Mouse (Mus musculus) monocyte, adult 5-6 weeks (primary cell): ENCODE measurements around the gene Pdp2. TPM values are rescaled to one million over a fixed set of nuclear protein-coding genes. Genes with fewer than 3 reads are reported as not detected.
"Not testable (repeated sequence)": the region's sequence is repeated elsewhere in the genome, so short reads cannot be mapped to it uniquely, and the experiment has no call there.

Source experiments
- ATAC-seq: fragments of 153-309, 156-312 bp; replicated peaks from 2 replicates; pipeline ENCODE4 v1.8.0; 2017; ENCODE audit warnings: mild to moderate bottlenecking; ENCODE audit not compliant: low TSS enrichment, insufficient number of reproducible peaks, severe bottlenecking, poor library complexity, low FRiP score
- total RNA-seq: library from RNA; stranded (forward); fragments of 200-1000, 200-491, 200-594 nt; gene quantifications from 3 replicates; pipeline ENCODE4 v1.2.3, GENCODE M21; 2017

Pdp2 gene
- total RNA-seq, 1 experiment from 2014 or later, result 5.0 TPM

DNA sequence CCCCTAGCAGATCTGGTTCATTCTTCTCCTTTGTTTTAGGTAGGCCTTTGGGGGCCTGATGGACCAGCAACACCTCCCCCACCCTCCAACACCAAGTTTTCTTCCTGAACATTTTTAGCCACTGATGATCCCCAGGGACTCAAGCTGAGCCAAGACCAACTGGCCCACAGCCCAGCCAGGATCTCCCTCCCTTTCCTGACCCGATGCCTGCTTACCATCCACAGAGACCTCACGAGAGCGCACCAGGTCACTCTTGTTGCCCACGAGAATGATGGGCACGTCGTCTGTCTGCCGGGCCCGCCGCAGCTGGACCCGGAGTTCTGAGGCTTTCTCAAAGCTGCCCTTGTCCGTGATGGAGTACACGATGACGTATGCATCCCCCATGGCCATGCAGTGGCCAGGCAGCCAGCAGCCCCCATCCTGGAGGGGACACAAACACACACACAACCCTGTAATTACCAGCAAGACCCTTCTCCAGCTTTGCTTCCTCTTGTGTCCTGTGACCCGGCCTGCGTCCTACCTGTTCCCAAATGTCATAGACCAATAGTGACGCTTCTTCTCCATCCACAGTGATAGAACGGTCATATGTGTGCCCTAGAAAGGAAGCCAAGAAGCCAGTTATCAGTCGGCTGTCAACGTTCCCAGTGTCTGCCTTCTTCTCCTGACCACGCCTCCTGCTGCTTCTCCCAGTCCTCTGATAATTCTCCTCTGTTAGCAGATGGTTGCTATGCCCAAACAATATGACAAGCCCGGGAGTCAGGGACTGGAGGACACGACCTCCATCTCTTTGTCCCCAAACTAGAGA is 38.3 kb downstream of the Pdp2 start:
- ATAC-seq, result no peak

DNA sequence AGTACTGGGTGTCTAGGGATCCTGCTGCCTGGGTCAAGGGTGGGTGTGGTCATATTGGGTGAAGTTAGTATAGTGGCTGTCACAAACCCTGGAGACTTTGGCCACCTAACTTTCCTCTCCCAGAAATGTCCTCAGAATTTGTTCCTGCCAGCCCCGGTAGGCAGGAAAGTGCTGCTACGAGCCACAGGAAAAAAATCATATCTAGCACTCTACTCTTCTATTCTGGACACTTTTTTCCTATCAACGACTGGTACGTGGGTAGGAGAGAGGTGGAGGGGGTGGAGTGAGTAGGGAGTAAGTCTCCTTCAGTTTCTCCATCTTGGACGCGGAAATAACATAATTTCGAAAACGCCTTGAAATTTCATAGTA is 38.8 kb downstream of the Pdp2 start:
- no peak for ATAC-seq

DNA sequence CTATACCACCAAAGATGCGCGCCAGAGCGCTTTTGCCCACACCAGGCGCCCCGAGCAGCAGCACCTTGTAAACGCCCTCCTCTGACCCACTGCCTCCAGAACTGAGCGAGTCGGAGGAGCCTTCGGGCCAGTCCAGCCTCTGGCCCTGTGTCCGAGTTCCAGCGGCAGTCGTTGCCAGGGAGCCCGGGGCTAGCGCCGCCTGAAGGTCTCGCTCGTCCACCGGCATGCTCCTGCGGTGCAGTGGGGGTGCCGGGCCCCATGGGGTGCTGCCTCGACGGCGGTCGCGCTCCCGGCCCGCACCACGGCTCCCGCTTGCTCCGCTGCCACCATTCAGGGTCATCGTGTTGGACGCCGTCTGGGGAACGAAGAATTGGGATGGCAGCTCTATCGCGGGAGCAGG is 39.3 kb downstream of the Pdp2 start:
- 0 out of 2 replicates have a peak, but pooled peaks have one; percentile 11 for ATAC-seq

DNA sequence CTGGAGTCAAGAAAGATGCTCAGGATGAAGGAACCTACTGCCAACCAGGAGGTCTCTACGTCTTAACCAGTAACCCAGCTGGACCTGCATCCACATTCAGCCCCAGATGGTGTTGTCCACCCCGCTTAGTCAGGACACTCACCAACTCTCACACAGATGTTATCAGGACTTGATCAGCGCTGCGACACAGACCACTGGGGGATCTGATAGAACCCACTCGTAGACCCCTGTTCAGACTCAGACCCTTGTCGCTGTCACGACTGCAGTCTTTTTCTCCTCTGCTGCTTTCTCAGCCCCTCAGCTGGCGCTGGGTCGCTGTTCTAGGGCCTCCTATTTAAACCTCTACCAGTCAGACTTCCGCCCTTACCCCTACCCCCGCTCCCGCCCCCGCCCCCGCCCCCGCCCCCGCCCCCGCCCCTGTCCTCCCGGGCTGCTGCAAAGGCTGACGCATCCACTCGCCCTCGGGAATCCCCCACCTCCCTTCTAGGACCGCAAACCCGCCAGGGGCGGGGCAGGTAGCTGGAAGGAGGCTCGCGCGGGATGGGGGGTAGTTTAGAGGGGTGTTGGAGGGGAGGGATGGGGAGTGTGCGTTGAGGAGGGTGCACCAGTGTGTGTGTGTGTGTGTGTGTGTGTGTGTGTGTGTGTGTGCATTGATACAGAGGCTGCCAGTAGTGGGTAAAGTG is 39.9 kb downstream of the Pdp2 start, which contains the start of gene Rrad:
TSS of gene Rrad (minus strand) at position 347 of the 683 bp plus-strand sequence.
- peak; percentile 62; the same call in 1 of the 2 replicates for ATAC-seq

DNA sequence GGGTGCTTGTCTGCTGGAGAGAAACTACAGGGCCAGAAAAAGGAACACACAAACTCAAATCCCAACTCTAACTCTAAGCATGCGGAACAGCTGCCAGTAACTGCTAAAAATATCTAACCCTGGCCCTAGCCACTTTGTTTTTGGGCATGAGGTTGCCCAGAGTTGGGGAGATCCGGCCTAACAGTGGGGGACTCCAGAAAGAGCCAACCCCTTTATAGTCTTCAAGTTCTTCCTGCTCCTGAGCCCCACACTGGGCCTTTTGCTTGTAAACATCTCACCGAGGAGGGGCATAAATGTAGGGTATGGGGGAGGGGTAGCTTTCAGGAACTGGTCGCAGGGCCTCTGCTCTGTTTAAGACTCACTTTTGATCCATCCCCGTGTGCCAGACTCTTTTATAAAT is 40.7 kb downstream of the Pdp2 start:
- no peak for ATAC-seq

DNA sequence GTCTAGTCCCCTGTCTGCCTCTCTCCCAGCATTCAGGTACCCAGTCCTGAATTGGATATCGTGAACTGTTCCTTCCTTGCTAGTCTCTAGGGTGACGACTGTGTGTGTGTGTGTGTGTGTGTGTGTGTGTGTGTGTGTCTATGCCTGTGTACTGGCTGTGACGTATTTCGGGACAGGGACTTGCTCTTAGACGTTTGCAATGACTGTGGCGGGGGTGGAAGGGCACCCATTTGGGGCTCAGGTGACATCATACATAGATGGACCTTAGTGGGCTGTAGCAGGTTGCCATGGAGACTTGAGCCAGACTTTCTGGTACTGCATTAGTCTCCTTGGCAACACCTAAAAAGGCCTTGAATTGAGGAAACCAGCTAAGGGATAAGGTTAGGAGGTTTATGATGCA is 41.2 kb downstream of the Pdp2 start:
- no peak for ATAC-seq

DNA sequence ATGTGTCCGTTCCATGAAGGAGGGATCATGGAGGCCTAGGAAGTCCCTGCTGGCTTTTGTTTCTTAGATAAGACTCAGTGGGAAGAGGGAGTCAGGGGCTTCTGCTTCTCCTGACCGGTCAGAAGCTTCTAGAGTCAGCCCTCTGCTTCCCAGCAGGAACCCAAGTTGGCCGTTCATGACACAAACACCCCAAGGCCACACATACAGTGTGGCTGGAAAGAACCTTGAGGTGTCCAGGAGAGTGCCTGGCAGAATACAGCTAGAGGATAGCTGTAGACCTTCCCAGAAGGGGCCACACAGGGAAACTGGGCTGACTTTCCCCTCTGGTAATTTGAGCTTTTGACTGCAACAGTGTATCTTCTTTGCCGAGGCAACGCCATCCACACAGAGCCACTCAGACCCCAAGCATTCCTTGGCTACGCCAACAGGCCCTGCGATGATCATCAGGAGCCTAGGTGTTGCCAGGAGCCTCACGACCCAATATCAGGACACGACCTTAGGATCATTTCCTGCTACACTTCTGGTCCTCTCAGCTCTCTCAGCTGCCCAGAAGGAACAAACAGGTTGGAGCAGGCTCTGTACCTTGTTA is 42.0 kb downstream of the Pdp2 start:
- no peak for ATAC-seq

DNA sequence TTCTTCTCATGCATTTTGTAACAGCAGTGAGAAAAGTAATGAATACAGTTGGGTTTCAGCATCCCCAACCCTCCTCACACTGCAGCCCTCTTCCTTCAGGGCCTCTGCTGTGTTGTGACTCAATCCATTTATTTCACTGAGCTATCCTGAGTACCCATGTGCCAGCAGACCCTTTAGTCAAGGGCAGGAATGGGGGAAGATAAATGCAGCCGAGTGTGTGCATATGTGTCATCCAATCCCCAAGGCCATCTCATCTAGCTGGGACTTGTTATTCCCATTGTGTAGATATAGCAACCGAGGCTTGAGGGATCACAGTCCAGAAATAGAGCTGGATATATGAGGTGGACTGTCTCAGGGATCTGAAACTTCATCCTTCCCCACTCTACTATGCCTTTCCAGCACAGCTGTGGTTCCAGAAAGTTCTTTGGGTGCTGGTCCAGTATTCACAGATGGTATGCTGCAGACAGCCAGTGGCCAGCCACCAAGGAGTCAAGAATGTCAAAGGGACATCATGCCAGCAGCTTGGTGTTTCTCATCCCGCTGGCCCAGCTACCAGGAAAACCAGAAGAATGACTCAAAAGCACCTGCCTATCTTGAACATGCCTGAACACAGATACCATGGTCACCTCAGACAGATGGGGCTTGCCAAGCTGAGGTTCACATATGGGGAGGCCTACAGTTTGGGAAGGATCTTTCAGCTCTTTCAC is 43.9 kb downstream of the Pdp2 start:
- no peak for ATAC-seq

DNA sequence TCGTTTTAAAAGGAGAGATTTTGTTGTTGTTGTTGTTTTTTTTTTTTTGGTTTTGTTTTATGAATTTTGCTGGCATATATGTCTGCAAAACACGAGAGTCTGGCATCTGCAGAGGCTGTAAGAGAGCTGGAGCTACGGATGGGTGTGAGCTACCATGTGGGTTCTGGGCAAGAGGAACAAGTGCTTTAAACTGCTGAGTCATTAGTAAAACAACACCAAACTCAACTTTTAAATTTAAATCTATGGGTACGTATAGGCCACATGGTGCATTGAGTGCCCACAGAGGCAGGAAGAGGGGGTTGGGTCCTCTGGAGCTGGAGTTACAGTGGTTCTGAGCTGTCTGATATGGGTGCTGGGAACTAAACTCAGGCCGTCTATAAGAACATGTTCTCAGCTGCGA is 46.8 kb downstream of the Pdp2 start:
- ATAC-seq, result no peak

DNA sequence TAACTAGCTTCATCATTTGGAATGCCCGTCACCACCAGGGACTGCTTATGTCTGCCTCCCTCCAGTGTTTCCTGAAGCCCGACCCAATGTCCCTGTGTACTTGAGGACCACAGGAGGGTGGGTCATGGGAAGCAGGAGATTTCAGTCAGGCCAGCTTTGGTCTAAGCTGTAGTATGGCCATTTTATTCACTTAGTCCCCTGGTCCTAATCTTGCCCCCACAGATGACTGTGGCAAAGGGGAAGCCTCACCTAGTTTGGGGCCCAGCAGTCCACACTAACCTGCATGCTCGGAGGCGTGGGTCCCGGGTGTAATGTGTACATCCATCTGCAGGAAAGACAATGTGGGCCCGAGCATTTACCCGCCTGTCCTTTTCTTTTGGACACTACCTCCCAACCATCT is 49.0 kb downstream of the Pdp2 start:
- no peak for ATAC-seq

DNA sequence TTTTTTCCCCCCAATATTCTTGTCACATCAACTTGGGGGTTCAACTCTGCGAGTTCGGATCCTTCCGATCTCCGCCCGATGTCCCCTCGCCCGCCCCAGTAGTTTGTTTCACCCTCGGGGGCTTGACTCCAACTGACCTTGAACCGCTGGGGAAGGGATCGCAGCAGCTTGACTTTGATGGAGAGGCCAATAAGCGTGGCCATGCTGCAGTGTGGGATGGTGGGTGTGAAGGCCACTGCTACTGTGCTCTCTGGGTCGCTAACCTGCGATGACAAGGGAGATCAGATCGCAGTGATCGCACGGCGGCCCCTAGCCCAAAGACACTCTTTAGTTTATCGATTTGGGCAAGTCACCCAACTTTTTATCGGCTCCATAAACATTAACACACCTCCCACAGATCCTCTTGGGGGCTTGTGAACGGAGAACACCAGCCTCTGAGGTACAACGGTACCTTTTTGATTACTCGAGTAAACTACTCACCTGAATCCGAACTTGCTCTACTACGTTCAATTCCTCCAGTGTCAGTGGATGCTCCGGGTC is 49.6 kb downstream of the Pdp2 start:
- ATAC-seq, result no peak

DNA sequence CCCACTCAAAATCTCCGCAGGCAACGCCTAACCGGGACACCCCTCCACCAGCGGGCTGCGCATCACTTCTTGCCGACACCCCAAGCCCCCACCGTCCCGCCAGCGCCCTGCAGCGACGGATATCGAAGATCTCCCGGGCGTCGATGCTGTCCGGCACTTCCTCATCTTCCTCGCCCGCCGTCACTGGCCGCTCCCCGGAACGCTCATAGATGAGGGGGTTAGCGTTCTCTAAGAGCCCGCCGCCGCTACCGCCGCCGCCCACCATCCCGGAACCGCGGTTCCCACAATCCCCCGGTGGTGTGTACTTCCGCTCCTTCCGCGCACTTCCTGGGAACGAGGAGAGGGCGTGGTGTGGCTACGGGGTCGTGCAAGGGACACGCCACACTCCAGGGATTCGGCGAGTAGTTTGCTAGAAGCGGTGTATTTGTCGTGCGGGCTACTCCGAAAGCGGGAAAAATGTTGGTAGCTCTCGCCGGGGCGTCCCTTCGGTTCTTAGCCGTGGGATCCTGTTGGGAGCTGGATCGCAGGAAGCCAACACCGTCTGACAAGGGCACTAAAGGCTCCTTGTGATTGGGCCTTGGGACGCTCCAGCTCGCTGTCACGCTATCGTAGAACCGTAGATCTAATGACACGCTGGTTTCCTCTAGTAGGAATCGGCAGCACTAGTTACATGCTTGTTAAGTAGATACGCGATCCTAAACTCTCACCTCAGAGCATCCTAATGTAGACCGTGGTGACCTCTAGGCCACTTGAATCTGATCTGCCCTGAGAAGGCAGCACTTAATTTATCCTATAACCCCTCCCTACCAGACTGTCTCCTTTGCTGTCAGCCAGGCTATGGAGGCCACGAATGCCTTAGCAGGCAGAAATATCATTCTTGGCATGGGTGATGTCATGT is 50.4 kb downstream of the Pdp2 start, which contains the start of gene Ciao2b:
TSS of gene Ciao2b (minus strand) at position 540 of the 898 bp plus-strand sequence.
- ATAC-seq, result peak; percentile 85

DNA sequence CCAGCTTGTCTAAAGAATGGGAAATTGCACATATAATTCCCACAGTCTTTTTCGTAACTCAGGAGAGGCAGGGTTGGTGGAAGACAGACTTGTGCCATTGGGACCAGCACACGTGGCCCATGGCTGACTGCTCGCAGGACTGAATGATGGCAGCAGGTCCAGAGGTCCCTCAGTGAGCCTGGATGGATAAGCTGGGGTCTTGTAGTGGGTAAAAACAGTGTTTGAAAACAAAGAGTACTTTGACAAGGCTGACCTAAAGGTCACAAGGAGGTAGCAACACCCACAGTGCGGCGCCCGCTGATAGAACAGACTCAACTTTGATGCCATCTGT is 51.0 kb downstream of the Pdp2 start:
- ATAC-seq, result no peak

DNA sequence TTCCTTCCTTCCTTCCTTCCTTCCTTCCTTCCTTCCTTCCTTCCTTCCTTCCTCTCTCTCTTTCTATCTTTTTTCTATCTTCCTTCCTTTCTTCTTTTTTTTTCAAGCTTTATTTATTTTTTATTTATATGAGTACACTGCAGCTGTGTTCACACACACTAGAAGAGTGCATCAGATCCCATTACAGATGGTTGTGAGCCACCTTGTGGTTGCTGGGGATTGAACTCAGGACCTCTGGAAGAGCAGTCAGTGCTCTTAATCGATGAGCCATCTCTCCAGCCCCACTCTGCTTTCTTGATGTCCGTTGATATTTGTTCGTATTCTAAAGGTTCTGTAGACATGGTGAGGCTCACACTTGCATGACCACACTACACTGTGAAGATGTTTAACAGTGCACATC is 52.9 kb downstream of the Pdp2 start:
- not testable (repeated sequence) for ATAC-seq
